Mouse (Mus musculus): Measurements from ENCODE around the gene Ccdc190. TPM values are rescaled to one million over a fixed set of nuclear protein-coding genes. Genes with fewer than 3 reads are reported as not detected.
A peak's percentile ranks its signal among the peaks of the same experiment; 100 is the strongest.

Gene Ccdc190
- polyA plus RNA-seq, 1 experiment = not detected

GRCm38 (mm10) chr1:169900771-169901336 lies 27.6 kb upstream of the Ccdc190 start:
- Histone ChIP-seq H3K4me3 (ENCODE audit: insufficient read depth, low read depth, low read length) (no peak overlapping the region), H3K27ac (ENCODE audit: insufficient read depth, low read depth, low read length) (no peak overlapping the region), H3K4me1 (ENCODE audit: control insufficient read depth, insufficient read depth, low read length) (no peaks in the 10 kb centered on the region)
- 80% methylated on average over 3 of the region's 3 CpGs for WGBS
- TF ChIP-seq CTCF (IDR thresholded peaks at IDR 0.05; ENCODE audit: insufficient read depth, low read depth, low read length) (no peak), POLR2A (IDR thresholded peaks at IDR 0.05; ENCODE audit: insufficient read depth, low read depth, low read length) (no peak)

GRCm38 (mm10) chr1:169909163-169909562 lies 19.3 kb upstream of the Ccdc190 start:
- WGBS = 60% methylated on average over 5 of the region's 5 CpGs
- Histone ChIP-seq H3K27ac (ENCODE audit: insufficient read depth, low read depth, low read length) (no peak overlapping the region), H3K4me3 (ENCODE audit: insufficient read depth, low read depth, low read length) (no peak overlapping the region), H3K4me1 (ENCODE audit: control insufficient read depth, insufficient read depth, low read length) (0 out of 2 replicates have a peak, but pooled peaks cover 3% of the 10 kb centered on the region)
- TF ChIP-seq CTCF (IDR thresholded peaks at IDR 0.05; ENCODE audit: insufficient read depth, low read depth, low read length) = no peak
- no peak for TF ChIP-seq POLR2A (IDR thresholded peaks at IDR 0.05; ENCODE audit: insufficient read depth, low read depth, low read length)

- 0 out of 2 replicates have a peak, but pooled peaks cover 3% of the 10 kb centered on the region for H3K4me1 ChIP-seq (ENCODE audit: control insufficient read depth, insufficient read depth, low read length)
- TF ChIP-seq POLR2A (IDR thresholded peaks at IDR 0.05; ENCODE audit: insufficient read depth, low read depth, low read length) (no peak), CTCF (IDR thresholded peaks at IDR 0.05; ENCODE audit: insufficient read depth, low read depth, low read length) (no peak)
- H3K27ac ChIP-seq (ENCODE audit: insufficient read depth, low read depth, low read length) = no peak overlapping the region
- WGBS = 89% methylated on average over 6 of the region's 6 CpGs
- H3K4me3 ChIP-seq (ENCODE audit: insufficient read depth, low read depth, low read length) = no peak overlapping the region
Measured at GRCm38 (mm10) chr1:169909659-169910058, 18.8 kb upstream of the Ccdc190 start.

DNA sequence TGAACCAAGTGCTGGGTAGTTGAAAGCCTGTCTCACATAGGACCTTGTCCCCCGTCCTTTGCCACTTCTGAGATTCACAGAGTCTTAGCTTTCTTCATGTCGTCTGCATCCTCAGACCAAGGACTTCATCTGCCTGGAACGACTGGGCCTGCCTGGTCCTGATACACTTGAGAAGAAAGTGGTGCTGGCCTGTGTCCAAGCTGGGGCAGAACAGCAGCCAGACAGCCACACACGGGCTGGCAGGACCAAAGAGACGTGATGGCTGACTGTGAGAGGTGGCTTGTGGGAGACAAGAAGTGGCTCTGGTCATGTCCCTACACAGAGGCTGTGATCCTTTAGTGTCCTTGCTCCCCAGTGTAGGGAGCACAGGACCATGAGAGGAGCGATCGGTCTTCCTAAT lies 17.7 kb upstream of the Ccdc190 start:
- H3K4me3 ChIP-seq (ENCODE audit: insufficient read depth, low read depth, low read length) = no peak overlapping the region
- no peak overlapping the region for H3K27ac ChIP-seq (ENCODE audit: insufficient read depth, low read depth, low read length)
- TF ChIP-seq POLR2A (IDR thresholded peaks at IDR 0.05; ENCODE audit: insufficient read depth, low read depth, low read length) (no peak), CTCF (IDR thresholded peaks at IDR 0.05; ENCODE audit: insufficient read depth, low read depth, low read length) (no peak)
- H3K4me1 ChIP-seq (ENCODE audit: control insufficient read depth, insufficient read depth, low read length) = 0 out of 2 replicates have a peak, but pooled peaks cover 3% of the 10 kb centered on the region
- WGBS = 69% methylated on average over 7 of the region's 7 CpGs

GRCm38 (mm10) chr1:169911526-169911925 lies 16.9 kb upstream of the Ccdc190 start:
- 76% methylated on average over 6 of the region's 6 CpGs for WGBS
- 0 out of 2 replicates have a peak, but pooled peaks cover 3% of the 10 kb centered on the region for H3K4me1 ChIP-seq (ENCODE audit: control insufficient read depth, insufficient read depth, low read length)
- no peak overlapping the region for H3K27ac ChIP-seq (ENCODE audit: insufficient read depth, low read depth, low read length)
- no peak for TF ChIP-seq CTCF (IDR thresholded peaks at IDR 0.05; ENCODE audit: insufficient read depth, low read depth, low read length)
- TF ChIP-seq POLR2A (IDR thresholded peaks at IDR 0.05; ENCODE audit: insufficient read depth, low read depth, low read length) = no peak
- no peak overlapping the region for H3K4me3 ChIP-seq (ENCODE audit: insufficient read depth, low read depth, low read length)

- no peak overlapping the region for H3K27ac ChIP-seq (ENCODE audit: insufficient read depth, low read depth, low read length)
- WGBS = 79% methylated on average over 7 of the region's 7 CpGs
- no peaks in the 10 kb centered on the region for H3K4me1 ChIP-seq (ENCODE audit: control insufficient read depth, insufficient read depth, low read length)
- H3K4me3 ChIP-seq (ENCODE audit: insufficient read depth, low read depth, low read length) = no peak overlapping the region
- TF ChIP-seq CTCF (IDR thresholded peaks at IDR 0.05; ENCODE audit: insufficient read depth, low read depth, low read length) = no peak
- no peak for TF ChIP-seq POLR2A (IDR thresholded peaks at IDR 0.05; ENCODE audit: insufficient read depth, low read depth, low read length)
Measured at GRCm38 (mm10) chr1:169916659-169917058, 11.8 kb upstream of the Ccdc190 start.

GRCm38 (mm10) chr1:169917115-169917796 lies 11.2 kb upstream of the Ccdc190 start:
- H3K4me3 ChIP-seq (ENCODE audit: insufficient read depth, low read depth, low read length) = no peak overlapping the region
- no peak overlapping the region for H3K27ac ChIP-seq (ENCODE audit: insufficient read depth, low read depth, low read length)
- whole genome bisulfite sequencing = 74% methylated on average over 9 of the region's 9 CpGs
- TF ChIP-seq CTCF (IDR thresholded peaks at IDR 0.05; ENCODE audit: insufficient read depth, low read depth, low read length) (no peak), POLR2A (IDR thresholded peaks at IDR 0.05; ENCODE audit: insufficient read depth, low read depth, low read length) (no peak)
- H3K4me1 ChIP-seq (ENCODE audit: control insufficient read depth, insufficient read depth, low read length) = no peaks in the 10 kb centered on the region

DNA sequence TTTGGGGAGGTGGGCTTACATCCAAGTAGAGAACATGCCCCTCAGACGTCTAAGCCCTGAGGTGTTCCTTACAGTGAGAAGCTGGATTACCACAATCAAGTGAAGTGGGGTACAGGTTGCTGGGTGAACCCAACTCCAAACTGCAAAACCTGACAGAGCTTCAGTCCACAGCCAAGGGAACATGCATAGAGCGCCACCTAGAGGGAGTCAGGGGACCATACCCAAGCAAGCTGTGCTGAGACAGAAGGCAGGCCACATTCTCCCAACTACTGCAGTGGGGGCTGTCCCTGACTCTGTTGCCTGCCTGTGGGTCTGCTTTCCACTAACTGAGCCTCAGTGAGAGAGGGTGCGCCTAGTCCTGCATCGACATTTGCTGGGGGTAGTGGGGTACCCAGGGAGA lies 10.4 kb upstream of the Ccdc190 start:
- Histone ChIP-seq H3K27ac (ENCODE audit: insufficient read depth, low read depth, low read length) (no peak overlapping the region), H3K4me1 (ENCODE audit: control insufficient read depth, insufficient read depth, low read length) (no peaks in the 10 kb centered on the region), H3K4me3 (ENCODE audit: insufficient read depth, low read depth, low read length) (no peak overlapping the region)
- TF ChIP-seq CTCF (IDR thresholded peaks at IDR 0.05; ENCODE audit: insufficient read depth, low read depth, low read length) (peak; percentile 54; the same call in 1 of the 2 replicates), POLR2A (IDR thresholded peaks at IDR 0.05; ENCODE audit: insufficient read depth, low read depth, low read length) (no peak)
- WGBS = 27% methylated on average over 4 of the region's 4 CpGs

DNA sequence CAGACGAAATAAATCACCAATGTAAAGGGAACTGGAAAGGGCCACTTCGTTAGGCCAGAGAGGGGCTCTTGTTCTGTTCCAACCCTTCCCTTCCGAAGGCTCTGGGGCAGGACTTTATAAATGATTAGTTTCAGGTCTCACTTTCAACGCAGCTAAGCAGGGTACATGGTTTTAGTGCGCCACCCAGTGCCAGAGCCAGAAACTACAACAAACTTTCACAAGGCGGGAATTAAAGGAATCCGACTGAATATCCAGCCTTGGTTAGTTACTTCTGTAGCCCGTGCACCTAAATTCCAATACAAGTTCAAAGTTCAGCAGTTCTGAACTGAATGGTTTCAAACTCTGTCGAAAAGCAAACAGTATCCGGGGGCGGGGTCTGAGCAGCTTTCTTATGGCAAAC lies 9.2 kb upstream of the Ccdc190 start:
- Histone ChIP-seq H3K4me3 (ENCODE audit: insufficient read depth, low read depth, low read length) (no peak overlapping the region), H3K4me1 (ENCODE audit: control insufficient read depth, insufficient read depth, low read length) (no peaks in the 10 kb centered on the region), H3K27ac (ENCODE audit: insufficient read depth, low read depth, low read length) (no peak overlapping the region)
- 5% methylated on average over 11 of the region's 11 CpGs for WGBS
- TF ChIP-seq CTCF (IDR thresholded peaks at IDR 0.05; ENCODE audit: insufficient read depth, low read depth, low read length) = peak; percentile 33; the same call in 1 of the 2 replicates
- TF ChIP-seq POLR2A (IDR thresholded peaks at IDR 0.05; ENCODE audit: insufficient read depth, low read depth, low read length) = no peak

All from olfactory bulb, adult 2 months (tissue).